Mouse (Mus musculus): ENCODE measurements around the gene Zswim1. TPM values are rescaled to one million over a fixed set of nuclear protein-coding genes. Genes with fewer than 3 reads are reported as not detected.

Zswim1 gene
- total RNA-seq (2021) = 10 to 100 TPM; 21.7 to 22.7 TPM
- long read RNA-seq, experiment 1, transcript Zswim1-201 (2 exons, 2,705 nt) = major isoform, 69 of 77 reads
- long read RNA-seq, experiment 1, partial matches to known transcripts = 0 of 77 reads
- long read RNA-seq, experiment 1, other reads (novel, unspliced or antisense) = 8 of 77 reads
- long read RNA-seq, experiment 2, transcript Zswim1-201 (2 exons, 2,705 nt) = major isoform, 50 of 51 reads
- long read RNA-seq, experiment 2, partial matches to known transcripts = 0 of 51 reads
- long read RNA-seq, experiment 2, other reads (novel, unspliced or antisense) = 1 of 51 reads

- TF ChIP-seq CTCF (IDR thresholded peaks at IDR 0.05) = no peak; the same call in 1 of the 2 replicates
- Histone ChIP-seq H3K4me3 (peak within 1 kb of the TSS; percentile 68), H3K27ac (peak within 1 kb of the TSS; percentile 96)
- intact Hi-C loops (cut with DNase I) = loop anchor here (2.0 kb wide), 1 partner anchor 18 kb away; the partner anchor contains the start of genes Acot8 and Zswim3
- peak; percentile 100 for DNase-seq (ENCODE audit: extremely low spot score in 1 of 2, low spot score in 2 of 2)
Observed at GRCm38 (mm10) chr2:164822636-164823165, at the start of gene Zswim1. Gene Zswim1 (plus strand): TSS chr2:164822686.

GRCm38 (mm10) chr2:164773229-164773988 is 49.1 kb upstream of the Zswim1 start:
- H3K4me3 ChIP-seq = no peak overlapping the region
- no peak for TF ChIP-seq CTCF (IDR thresholded peaks at IDR 0.05)
- no peak overlapping the region for H3K27ac ChIP-seq
- intact Hi-C loops (cut with DNase I) = no loop called here
- no peak for DNase-seq (ENCODE audit: extremely low spot score in 1 of 2, low spot score in 2 of 2)

- Histone ChIP-seq H3K4me3 (no peak overlapping the region), H3K27ac (no peak overlapping the region)
- intact Hi-C loops (cut with DNase I) = no loop called here
- no peak for TF ChIP-seq CTCF (IDR thresholded peaks at IDR 0.05)
- DNase-seq (ENCODE audit: extremely low spot score in 1 of 2, low spot score in 2 of 2) = no peak
Observed at GRCm38 (mm10) chr2:164773989-164774364, 48.5 kb upstream of the Zswim1 start.

DNA sequence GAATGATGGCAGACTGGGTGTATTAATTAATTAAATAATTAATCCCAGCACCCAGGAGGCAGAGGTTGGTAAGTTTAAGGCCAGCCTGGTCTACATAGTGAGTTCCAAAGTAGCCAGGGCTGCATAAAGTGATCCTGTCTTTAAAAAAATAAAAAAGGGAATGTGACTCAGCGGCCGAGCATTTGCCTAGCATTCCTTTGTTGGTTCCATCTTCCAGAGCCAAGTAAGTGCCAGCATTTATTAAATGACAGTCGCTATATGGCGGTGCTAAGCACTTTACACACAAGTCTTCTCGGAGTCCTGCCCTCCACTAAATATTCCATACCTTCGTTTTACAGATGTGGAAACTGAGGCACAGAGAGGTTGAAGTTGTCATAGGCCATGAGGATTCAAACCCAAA is 46.4 kb upstream of the Zswim1 start:
- no peak overlapping the region for H3K27ac ChIP-seq
- TF ChIP-seq CTCF (IDR thresholded peaks at IDR 0.05) = no peak
- H3K4me3 ChIP-seq = no peak overlapping the region
- DNase-seq (ENCODE audit: extremely low spot score in 1 of 2, low spot score in 2 of 2) = no peak
- intact Hi-C loops (cut with DNase I) = no loop called here

- no peak overlapping the region for H3K27ac ChIP-seq
- no peak for DNase-seq (ENCODE audit: extremely low spot score in 1 of 2, low spot score in 2 of 2)
- no peak for TF ChIP-seq CTCF (IDR thresholded peaks at IDR 0.05)
- intact Hi-C loops (cut with DNase I) = no loop called here
- H3K4me3 ChIP-seq = no peak overlapping the region
Observed at GRCm38 (mm10) chr2:164776801-164777200, 45.7 kb upstream of the Zswim1 start.

DNA sequence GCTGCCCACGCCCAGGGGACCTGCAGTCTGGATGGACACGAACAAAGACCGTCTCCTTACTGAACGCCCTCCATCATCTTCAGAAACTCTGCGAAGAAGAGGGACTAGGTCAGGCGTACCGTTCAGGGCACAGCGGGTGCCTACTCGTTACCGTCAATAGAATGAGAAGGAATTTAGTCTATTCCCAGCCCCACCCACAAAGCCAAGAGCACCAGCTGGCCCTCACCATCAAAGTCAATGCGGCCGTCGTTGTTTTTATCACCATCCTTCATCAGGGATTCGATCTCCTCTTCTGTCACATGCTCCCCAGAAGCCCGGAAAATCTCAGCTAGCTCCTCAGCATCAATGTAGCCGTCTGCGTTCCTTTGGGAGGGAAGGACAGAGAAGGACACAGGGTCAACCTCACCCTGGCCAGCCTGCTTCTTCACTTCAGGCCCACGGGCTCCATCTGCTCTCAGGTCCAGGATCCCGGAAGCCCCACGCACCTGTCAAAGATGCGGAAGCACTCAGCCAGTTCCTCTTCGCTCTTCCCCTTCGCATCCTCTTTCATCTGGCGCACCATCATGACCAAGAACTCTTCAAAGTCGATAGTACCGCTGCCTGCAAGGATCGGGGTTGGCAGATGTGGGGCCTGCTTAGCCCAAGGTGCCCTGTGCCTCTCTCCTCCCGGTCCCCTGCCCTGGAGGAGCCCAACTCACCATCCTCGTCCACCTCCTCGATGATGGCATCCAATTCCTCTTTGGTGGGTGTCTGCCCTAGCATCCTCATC is 45.1 kb upstream of the Zswim1 start:
- intact Hi-C loops (cut with DNase I) = no loop called here

DNA sequence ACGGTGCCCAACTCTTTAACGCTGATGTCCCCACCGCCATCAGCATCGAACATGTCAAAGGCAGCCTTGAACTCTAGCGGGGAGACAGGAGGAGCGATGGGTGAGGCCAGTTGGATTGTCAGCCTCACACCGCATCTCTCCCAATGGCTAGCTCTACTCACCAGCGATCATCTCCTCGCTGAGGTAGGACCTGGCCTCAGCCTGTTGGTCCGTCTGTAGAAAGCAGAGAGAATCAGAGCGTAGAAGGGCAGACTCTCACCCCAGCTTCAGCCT is 44.5 kb upstream of the Zswim1 start:
- DNase-seq (ENCODE audit: extremely low spot score in 1 of 2, low spot score in 2 of 2) = no peak
- no peak for TF ChIP-seq CTCF (IDR thresholded peaks at IDR 0.05)
- no peak overlapping the region for H3K27ac ChIP-seq
- intact Hi-C loops (cut with DNase I) = no loop called here
- H3K4me3 ChIP-seq = no peak overlapping the region

More for the DNA sequence above, 45.1 kb upstream of the Zswim1 start:
- no peak for TF ChIP-seq CTCF (IDR thresholded peaks at IDR 0.05)
- H3K27ac ChIP-seq = no peak overlapping the region
- H3K4me3 ChIP-seq = no peak overlapping the region
- no peak for DNase-seq (ENCODE audit: extremely low spot score in 1 of 2, low spot score in 2 of 2)

GRCm38 (mm10) chr2:164778809-164779208 is 43.7 kb upstream of the Zswim1 start:
- no peak for TF ChIP-seq CTCF (IDR thresholded peaks at IDR 0.05)
- intact Hi-C loops (cut with DNase I) = no loop called here
- Histone ChIP-seq H3K27ac (no peak overlapping the region), H3K4me3 (no peak overlapping the region)
- no peak for DNase-seq (ENCODE audit: extremely low spot score in 1 of 2, low spot score in 2 of 2)

DNA sequence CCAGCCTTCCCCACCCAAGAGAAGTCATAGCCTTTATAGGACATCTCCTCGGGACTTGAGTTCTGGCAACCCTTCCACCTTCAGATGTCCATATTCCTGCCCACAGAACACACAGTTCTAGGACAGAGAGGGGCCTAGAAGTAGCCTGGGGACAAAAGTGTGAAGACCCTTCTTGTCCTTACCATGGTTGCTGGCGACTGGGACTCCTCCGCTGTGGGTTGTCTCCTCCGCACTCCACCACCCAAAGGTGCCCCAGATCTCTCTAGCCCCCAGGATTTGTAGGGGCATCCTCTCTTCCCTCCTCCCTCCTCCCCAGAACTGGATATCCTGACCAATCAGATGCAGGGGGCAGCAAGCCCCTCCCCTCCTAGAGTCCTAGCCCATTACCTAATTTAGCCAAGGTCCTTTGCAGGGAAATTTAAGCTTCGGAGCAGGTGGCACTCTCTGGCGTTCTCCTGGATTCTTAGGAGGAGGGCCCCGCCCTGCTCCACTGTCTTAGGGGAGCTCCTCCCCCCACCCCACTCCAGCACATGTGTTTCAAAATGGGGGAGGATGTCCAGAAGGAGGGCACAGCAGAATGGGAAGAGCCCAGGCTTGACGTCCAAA is 42.9 kb upstream of the Zswim1 start, which contains the start of gene Tnnc2:
Gene Tnnc2 (minus strand): TSS at position 487 of the 606 bp plus-strand sequence.
- H3K4me3 ChIP-seq = no peak within 1 kb of the TSS
- intact Hi-C loops (cut with DNase I) = no loop called here
- H3K27ac ChIP-seq = no peak within 1 kb of the TSS
- no peak for DNase-seq (ENCODE audit: extremely low spot score in 1 of 2, low spot score in 2 of 2)
- TF ChIP-seq CTCF (IDR thresholded peaks at IDR 0.05) = no peak

GRCm38 (mm10) chr2:164781876-164782275 is 40.6 kb upstream of the Zswim1 start:
- no peak for DNase-seq (ENCODE audit: extremely low spot score in 1 of 2, low spot score in 2 of 2)
- intact Hi-C loops (cut with DNase I) = no loop called here
- Histone ChIP-seq H3K27ac (no peak overlapping the region), H3K4me3 (no peak overlapping the region)
- TF ChIP-seq CTCF (IDR thresholded peaks at IDR 0.05) = no peak

DNA sequence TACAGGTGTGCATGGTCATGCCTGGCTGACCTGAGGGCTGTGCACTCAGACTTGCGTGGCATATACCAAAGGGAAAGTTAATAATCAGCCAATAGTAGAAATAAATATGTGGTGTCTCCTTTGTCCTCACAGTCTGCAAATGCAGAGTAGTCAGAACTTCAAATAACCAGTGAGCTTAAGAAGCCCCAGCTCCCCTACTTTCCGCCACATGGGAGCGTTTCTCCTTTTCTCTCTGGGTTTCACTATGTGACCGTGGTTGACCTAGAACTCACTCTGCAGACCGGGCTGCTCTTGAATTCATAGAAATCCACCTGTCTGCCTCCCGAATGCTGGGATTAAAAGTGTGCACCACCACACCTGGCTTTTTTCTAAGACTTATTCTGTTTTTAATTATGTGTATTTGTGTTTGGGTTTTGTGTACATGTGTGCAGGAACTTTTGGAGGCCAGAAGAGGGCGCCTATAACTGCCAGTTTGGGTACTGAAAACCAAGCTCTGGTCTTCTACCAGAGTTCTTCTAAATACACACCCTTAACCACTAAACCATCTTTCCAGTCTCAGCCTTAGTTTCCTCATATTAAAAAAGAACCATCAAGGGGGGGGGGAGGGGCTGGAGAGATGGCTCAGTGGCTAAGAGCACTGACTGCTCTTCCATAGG is 38.4 kb upstream of the Zswim1 start:
- no peak for DNase-seq (ENCODE audit: extremely low spot score in 1 of 2, low spot score in 2 of 2)
- Histone ChIP-seq H3K4me3 (no peak overlapping the region), H3K27ac (no peak overlapping the region)
- intact Hi-C loops (cut with DNase I) = no loop called here
- TF ChIP-seq CTCF (IDR thresholded peaks at IDR 0.05) = peak; percentile 39

Data from left cerebral cortex, adult 2 months (tissue).